Mouse (Mus musculus) forebrain, embryonic 10.5 days (tissue): Measurements from ENCODE around the gene Hs3st3b1. TPM values are rescaled to one million over a fixed set of nuclear protein-coding genes. Genes with fewer than 3 reads are reported as not detected.

Source experiments
- DNase-seq: peaks from one replicate; pipeline ENCODE4 v3.0.0-alpha.2; 2017; ENCODE audit warnings: low spot score; ENCODE audit errors: extremely low spot score
- H3K27ac ChIP-seq: fragments of 300-500 bp; sonication (generic); 2 replicates; pipeline ENCODE4 v1.5.1; 2016; ENCODE audit warnings: mild to moderate bottlenecking
- H3K27me3 ChIP-seq: fragments of 300-500 bp; sonication (generic); 2 replicates; pipeline ENCODE4 v1.6.1; 2016; ENCODE audit warnings: mild to moderate bottlenecking; ENCODE audit not compliant: poor library complexity, severe bottlenecking
- H3K36me3 ChIP-seq: fragments of 300-500 bp; sonication (generic); replicated peaks from 2 replicates; pipeline ENCODE4 v1.6.1; 2016; ENCODE audit warnings: mild to moderate bottlenecking, moderate library complexity
- H3K4me1 ChIP-seq: fragments of 300-500 bp; sonication (generic); 2 replicates; pipeline ENCODE4 v1.6.1; 2016
- H3K4me3 ChIP-seq: fragments of 300-500 bp; sonication (generic); 2 replicates; pipeline ENCODE4 v1.5.1; 2016; ENCODE audit warnings: mild to moderate bottlenecking, moderate library complexity
- H3K9me3 ChIP-seq: fragments of 300-500 bp; sonication (generic); 2 replicates; pipeline ENCODE4 v1.6.1; 2016; ENCODE audit warnings: mild to moderate bottlenecking, moderate library complexity
- WGBS: fragments of 180-500 bp; shearing (Covaris S2); methylation state at CpG from one replicate; pipeline ENCODE4 v1.1.7; 2016; 5-methylcytosine and 5-hydroxymethylcytosine counted together
- polyA plus RNA-seq: library from polyadenylated mRNA; unstranded; fragments of >200 nt; fragmentation: Nextera tagmentation; extraction: Ambion mirVana; gene quantifications from 2 replicates; pipeline ENCODE4 v1.2.1, GENCODE M21; 2016

Gene Hs3st3b1
- polyA plus RNA-seq, 1 experiment from 2014 or later, result 4.8 TPM

GRCm38 (mm10) chr11:63951831-63952631 is 29.9 kb upstream of the Hs3st3b1 start:
- Histone ChIP-seq H3K9me3 (no peaks in the 10 kb centered on the region), H3K4me1 (peaks cover 33% of the 10 kb centered on the region), H3K27ac (0 out of 2 replicates have a peak overlapping the region, but pooled peaks have one; percentile 22), H3K27me3 (peaks cover 96% of the 10 kb centered on the region), H3K36me3 (no peaks in the 10 kb centered on the region), H3K4me3 (peak overlapping the region; percentile 47)
- DNase-seq, result peak; percentile 62
- WGBS, result 5% methylated on average over 19 of the region's 19 CpGs

GRCm38 (mm10) chr11:63948371-63948770 is 26.3 kb upstream of the Hs3st3b1 start:
- WGBS, result 90% methylated on average over 11 of the region's 11 CpGs
- H3K27ac ChIP-seq, result no peak overlapping the region
- no peak overlapping the region for H3K4me3 ChIP-seq
- DNase-seq, result no peak
- no peaks in the 10 kb centered on the region for H3K9me3 ChIP-seq
- peaks cover 69% of the 10 kb centered on the region for H3K27me3 ChIP-seq
- no peaks in the 10 kb centered on the region for H3K36me3 ChIP-seq
- H3K4me1 ChIP-seq, result peaks cover 21% of the 10 kb centered on the region

- peaks cover 56% of the 10 kb centered on the region for H3K27me3 ChIP-seq
- H3K27ac ChIP-seq, result no peak overlapping the region
- DNase-seq, result no peak
Observed at GRCm38 (mm10) chr11:63947024-63947423, 24.9 kb upstream of the Hs3st3b1 start.

DNA sequence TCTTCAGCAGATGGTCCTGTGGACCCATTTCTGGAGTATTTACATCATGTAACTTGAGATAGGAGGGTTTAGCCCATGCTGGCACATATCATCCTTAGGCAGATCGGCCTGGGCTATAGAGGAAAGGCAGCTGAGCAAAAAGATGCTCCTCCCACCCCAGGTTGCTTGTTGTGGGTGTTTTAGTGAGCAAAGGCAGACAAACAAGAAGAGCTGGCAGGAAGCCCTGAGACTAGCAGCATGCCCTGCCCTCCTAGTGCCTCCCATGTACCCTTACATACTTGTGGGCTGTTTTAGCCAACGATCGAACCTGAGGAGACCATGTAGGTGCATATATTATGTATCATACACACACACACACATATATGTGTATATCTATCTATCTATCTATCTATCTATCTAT is 21.9 kb upstream of the Hs3st3b1 start:
- Histone ChIP-seq H3K27me3 (peaks cover 49% of the 10 kb centered on the region), H3K27ac (no peak overlapping the region), H3K36me3 (no peaks in the 10 kb centered on the region), H3K4me3 (no peak overlapping the region), H3K4me1 (no peaks in the 10 kb centered on the region), H3K9me3 (no peaks in the 10 kb centered on the region)
- 89% methylated on average over 3 of the region's 3 CpGs for WGBS
- DNase-seq, result no peak

More at GRCm38 (mm10) chr11:63947024-63947423, 24.9 kb upstream of the Hs3st3b1 start:
- no peak overlapping the region for H3K4me3 ChIP-seq
- H3K9me3 ChIP-seq, result no peaks in the 10 kb centered on the region
- H3K4me1 ChIP-seq, result peaks cover 7% of the 10 kb centered on the region
- no peaks in the 10 kb centered on the region for H3K36me3 ChIP-seq
- WGBS, result 89% methylated on average over 2 of the region's 2 CpGs

DNA sequence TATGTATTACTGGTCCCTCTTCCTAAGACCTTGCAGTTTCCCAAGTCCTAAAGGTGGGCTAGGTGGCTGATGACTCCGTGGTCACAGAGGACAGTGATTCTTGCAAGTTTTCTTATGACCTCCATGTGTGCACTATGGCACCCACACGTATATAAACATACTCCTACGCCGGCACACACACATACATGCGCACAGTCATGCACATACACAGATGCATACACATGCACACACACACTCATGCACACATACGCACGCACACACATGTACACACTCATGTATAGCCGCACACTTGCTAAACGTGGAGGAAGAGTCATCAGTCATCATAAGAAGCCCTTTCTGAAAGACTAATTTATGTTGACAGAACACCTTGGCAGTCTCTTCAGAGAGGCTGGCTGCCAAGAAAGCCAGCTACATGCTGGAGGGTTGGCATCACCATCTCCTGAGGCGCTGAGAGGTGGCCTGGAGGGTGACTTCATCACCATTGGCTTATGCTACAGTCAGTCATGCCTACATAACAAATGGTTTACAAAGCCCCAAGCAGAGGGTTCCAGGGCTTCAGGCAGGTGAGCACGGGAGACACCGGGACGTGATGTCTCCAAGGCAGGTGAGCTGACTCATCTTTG is 21.3 kb upstream of the Hs3st3b1 start:
- DNase-seq, result no peak
- H3K4me3 ChIP-seq, result no peak overlapping the region
- no peaks in the 10 kb centered on the region for H3K9me3 ChIP-seq
- H3K36me3 ChIP-seq, result no peaks in the 10 kb centered on the region
- no peaks in the 10 kb centered on the region for H3K4me1 ChIP-seq
- WGBS, result 94% methylated on average over 13 of the region's 13 CpGs
- H3K27ac ChIP-seq, result no peak overlapping the region
- H3K27me3 ChIP-seq, result peaks cover 49% of the 10 kb centered on the region

- no peak overlapping the region for H3K4me3 ChIP-seq
- 87% methylated on average over 8 of the region's 8 CpGs for WGBS
- no peaks in the 10 kb centered on the region for H3K36me3 ChIP-seq
- no peak overlapping the region for H3K27ac ChIP-seq
- no peaks in the 10 kb centered on the region for H3K9me3 ChIP-seq
- no peaks in the 10 kb centered on the region for H3K4me1 ChIP-seq
- no peak for DNase-seq
- peaks cover 50% of the 10 kb centered on the region for H3K27me3 ChIP-seq
Observed at GRCm38 (mm10) chr11:63942177-63942576, 20.1 kb upstream of the Hs3st3b1 start.

- Histone ChIP-seq H3K9me3 (no peaks in the 10 kb centered on the region), H3K27ac (no peak overlapping the region), H3K4me3 (no peak overlapping the region), H3K27me3 (peaks cover 86% of the 10 kb centered on the region), H3K4me1 (no peaks in the 10 kb centered on the region), H3K36me3 (no peaks in the 10 kb centered on the region)
- WGBS, result 31% methylated on average over 3 of the region's 3 CpGs
- no peak for DNase-seq
Observed at GRCm38 (mm10) chr11:63936641-63937040, 14.6 kb upstream of the Hs3st3b1 start.

DNA sequence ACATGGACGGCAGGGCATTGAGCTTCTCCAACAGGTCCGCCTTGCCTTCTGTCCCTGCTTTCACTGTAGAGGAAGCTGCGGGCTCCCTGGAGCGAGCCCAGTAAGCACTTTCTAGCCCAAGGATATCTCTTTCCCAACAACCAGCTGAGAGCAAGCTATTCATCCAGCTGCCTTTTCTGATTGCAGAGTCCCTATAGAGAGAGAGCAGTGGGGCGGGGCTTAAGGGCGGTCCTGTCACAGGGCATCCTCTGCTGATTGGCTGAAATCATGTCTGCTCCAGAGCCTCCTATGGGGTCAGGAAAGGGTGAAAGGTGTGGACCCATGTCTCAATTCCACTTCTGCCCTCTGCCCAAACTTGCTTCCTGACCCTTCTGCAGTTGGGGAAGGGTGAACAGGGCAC is 4.8 kb upstream of the Hs3st3b1 start:
- Histone ChIP-seq H3K27me3 (peaks cover 69% of the 10 kb centered on the region), H3K4me3 (no peak overlapping the region), H3K9me3 (peaks cover 3% of the 10 kb centered on the region; the same call in 1 of the 2 replicates), H3K36me3 (no peaks in the 10 kb centered on the region), H3K27ac (no peak overlapping the region), H3K4me1 (peaks cover 40% of the 10 kb centered on the region)
- 79% methylated on average over 6 of the region's 6 CpGs for WGBS
- DNase-seq, result no peak

DNA sequence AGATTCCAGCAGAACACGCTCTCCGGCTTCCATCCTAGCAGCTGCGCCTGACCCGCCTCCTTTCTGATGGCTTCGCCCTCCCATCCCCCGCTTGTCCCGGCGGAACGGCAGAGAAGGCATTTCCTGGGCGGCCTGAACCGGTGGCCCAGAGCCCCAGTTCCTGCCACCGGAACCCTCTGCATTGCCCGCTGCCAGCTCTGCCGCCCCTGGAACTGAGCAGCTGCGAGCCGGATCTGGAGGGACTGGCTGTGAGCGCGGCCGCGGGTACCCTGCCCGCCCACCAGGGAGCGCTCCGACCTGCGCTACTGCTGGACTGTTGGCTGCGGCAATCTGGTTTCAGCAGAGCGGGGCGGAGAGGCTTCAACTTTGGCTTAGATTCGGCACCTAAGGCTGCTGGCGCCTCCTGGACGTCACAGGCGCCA is 3.1 kb upstream of the Hs3st3b1 start:
- Histone ChIP-seq H3K4me1 (peaks cover 58% of the 10 kb centered on the region), H3K27me3 (peaks cover 81% of the 10 kb centered on the region), H3K27ac (no peak overlapping the region; the same call in 1 of the 2 replicates), H3K4me3 (peak overlapping the region; percentile 51), H3K36me3 (no peaks in the 10 kb centered on the region), H3K9me3 (peaks cover 3% of the 10 kb centered on the region; the same call in 1 of the 2 replicates)
- DNase-seq, result peak; percentile 84
- under 1% methylated on average over 31 of the region's 31 CpGs for WGBS

DNA sequence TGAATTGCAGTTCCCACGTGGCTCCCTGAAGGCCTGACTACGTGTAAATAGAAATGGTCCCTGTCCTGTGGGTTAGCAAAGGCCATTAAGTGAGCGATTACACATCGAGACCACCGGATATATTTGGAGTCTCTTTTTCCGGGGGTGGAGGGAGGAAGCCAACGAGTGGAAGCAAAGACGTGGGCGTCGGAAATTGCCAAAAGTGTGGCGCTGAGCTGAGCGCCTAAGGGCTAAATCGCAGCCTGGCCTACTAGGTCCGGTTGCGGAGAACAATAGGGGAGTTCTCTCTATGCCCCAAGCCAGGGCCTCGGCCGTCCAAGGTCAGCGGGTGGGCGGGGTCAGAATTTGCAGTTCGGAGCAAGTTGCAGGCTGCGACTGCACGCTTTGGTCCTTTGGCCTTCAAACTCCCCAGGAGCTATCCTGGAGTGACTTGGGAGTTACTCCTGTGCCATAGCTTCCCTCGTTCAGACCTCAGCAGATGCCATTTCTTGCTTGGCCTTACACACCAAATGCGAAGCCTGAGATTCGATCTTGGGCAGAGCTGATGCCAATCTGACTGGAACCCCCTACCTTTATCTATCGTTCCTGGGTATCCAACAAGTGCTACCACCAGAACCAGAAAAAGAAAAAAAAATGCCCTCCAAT is 2.3 kb upstream of the Hs3st3b1 start:
- Histone ChIP-seq H3K27me3 (peaks cover 83% of the 10 kb centered on the region), H3K4me3 (peak overlapping the region; percentile 69), H3K27ac (no peak overlapping the region), H3K36me3 (no peaks in the 10 kb centered on the region), H3K4me1 (peaks cover 65% of the 10 kb centered on the region), H3K9me3 (peaks cover 3% of the 10 kb centered on the region; the same call in 1 of the 2 replicates)
- peak; percentile 48 for DNase-seq
- 2% methylated on average over 26 of the region's 26 CpGs for WGBS

GRCm38 (mm10) chr11:63923386-63923785 is 1.3 kb upstream of the Hs3st3b1 start:
- peaks cover 3% of the 10 kb centered on the region; the same call in 1 of the 2 replicates for H3K9me3 ChIP-seq
- peak overlapping the region; percentile 22 for H3K27ac ChIP-seq
- peak overlapping the region; percentile 69 for H3K4me3 ChIP-seq
- no peaks in the 10 kb centered on the region for H3K36me3 ChIP-seq
- WGBS, result under 1% methylated on average over 29 of the region's 29 CpGs
- peaks cover 92% of the 10 kb centered on the region for H3K27me3 ChIP-seq
- H3K4me1 ChIP-seq, result peaks cover 75% of the 10 kb centered on the region
- DNase-seq, result peak; percentile 58

DNA sequence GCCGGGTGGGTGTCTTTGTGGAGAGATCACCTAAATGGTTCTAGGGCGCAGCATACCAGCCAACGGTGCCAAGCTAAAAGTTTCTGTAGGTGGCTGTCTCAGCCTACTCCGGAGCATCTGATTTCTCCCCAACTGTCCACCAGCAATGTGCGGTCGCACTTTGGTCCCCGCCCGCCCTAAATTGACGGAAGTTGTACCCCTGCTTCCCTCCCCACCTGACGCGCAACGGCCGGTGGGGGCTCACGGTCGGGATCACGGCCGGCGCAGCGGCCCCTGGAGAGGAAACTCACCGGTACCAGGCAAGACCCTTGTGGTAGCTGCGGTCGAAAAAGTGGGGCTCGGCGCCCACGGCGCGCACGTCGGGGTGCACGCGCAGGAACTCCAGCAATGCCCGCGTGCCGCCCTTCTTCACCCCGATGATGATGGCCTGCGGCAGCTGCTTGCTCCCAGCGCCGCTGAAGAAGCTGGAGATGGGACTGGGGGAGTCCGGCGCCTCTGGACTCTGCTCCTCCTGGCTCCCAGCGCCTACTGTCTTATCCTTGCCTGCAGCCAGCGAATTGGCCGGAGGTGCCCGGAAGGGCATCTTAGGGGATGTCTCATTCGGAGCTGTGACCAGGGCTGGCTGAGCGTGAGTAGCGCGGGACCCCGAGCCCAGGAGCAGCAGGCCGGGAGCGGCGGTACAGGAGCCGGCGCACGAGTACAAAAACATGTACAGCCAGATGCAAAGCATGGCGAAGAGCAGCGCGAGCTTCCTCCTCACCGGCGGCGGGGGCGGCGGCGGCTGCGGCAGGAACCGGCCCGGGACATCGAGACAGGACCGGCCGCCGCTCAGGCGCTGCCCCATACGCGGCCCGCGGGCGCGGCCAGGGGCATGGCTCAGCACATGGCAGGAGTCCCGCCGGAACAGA is 792 bp downstream of the Hs3st3b1 start:
- Histone ChIP-seq H3K27ac (peak overlapping the region; percentile 81), H3K27me3 (peaks cover 100% of the 10 kb centered on the region), H3K4me3 (peak overlapping the region; percentile 69), H3K9me3 (no peaks in the 10 kb centered on the region), H3K36me3 (no peaks in the 10 kb centered on the region), H3K4me1 (peaks cover 93% of the 10 kb centered on the region)
- WGBS, result under 1% methylated on average over 68 of the region's 80 CpGs
- peak; percentile 60 for DNase-seq
